Mouse (Mus musculus): ENCODE results near the gene Slc22a12. TPM values are rescaled to one million over a fixed set of nuclear protein-coding genes. Genes with fewer than 3 reads are reported as not detected.

Slc22a12 gene
- total RNA-seq, 1 experiment from 2014 or later: not detected

- 0 out of 2 replicates have a peak, but pooled peaks have one; percentile 28 for ATAC-seq (replicated peaks; ENCODE audit: low read depth, poor library complexity, severe bottlenecking)
These were observed 686 bp upstream of the Slc22a12 start for GRCm38 (mm10) chr19:6543518-6543917.

GRCm38 (mm10) chr19:6543035-6543383 lies 177 bp upstream of the Slc22a12 start:
- ATAC-seq (replicated peaks; ENCODE audit: low read depth, poor library complexity, severe bottlenecking): no peak

GRCm38 (mm10) chr19:6541521-6541920 lies 1.3 kb downstream of the Slc22a12 start:
- no peak for ATAC-seq (replicated peaks; ENCODE audit: low read depth, poor library complexity, severe bottlenecking)

GRCm38 (mm10) chr19:6540191-6540590 lies 2.6 kb downstream of the Slc22a12 start:
- no peak for ATAC-seq (replicated peaks; ENCODE audit: low read depth, poor library complexity, severe bottlenecking)

- no peak for ATAC-seq (replicated peaks; ENCODE audit: low read depth, poor library complexity, severe bottlenecking)
These were observed 3.2 kb downstream of the Slc22a12 start for GRCm38 (mm10) chr19:6539592-6539991.

GRCm38 (mm10) chr19:6538546-6538945 lies 4.3 kb downstream of the Slc22a12 start:
- no peak for ATAC-seq (replicated peaks; ENCODE audit: low read depth, poor library complexity, severe bottlenecking)

- ATAC-seq (replicated peaks; ENCODE audit: low read depth, poor library complexity, severe bottlenecking): no peak
These were observed 5.3 kb downstream of the Slc22a12 start for GRCm38 (mm10) chr19:6537526-6537925.

- ATAC-seq (replicated peaks; ENCODE audit: low read depth, poor library complexity, severe bottlenecking): no peak
These were observed 6.1 kb downstream of the Slc22a12 start for GRCm38 (mm10) chr19:6536696-6537095.

- ATAC-seq (replicated peaks; ENCODE audit: low read depth, poor library complexity, severe bottlenecking): no peak
These were observed 6.6 kb downstream of the Slc22a12 start for GRCm38 (mm10) chr19:6536201-6536600.

GRCm38 (mm10) chr19:6534118-6534415 lies 8.8 kb downstream of the Slc22a12 start:
- ATAC-seq (replicated peaks; ENCODE audit: low read depth, poor library complexity, severe bottlenecking): no peak

- no peak for ATAC-seq (replicated peaks; ENCODE audit: low read depth, poor library complexity, severe bottlenecking)
These were observed 9.3 kb downstream of the Slc22a12 start for GRCm38 (mm10) chr19:6533290-6534117.

- no peak for ATAC-seq (replicated peaks; ENCODE audit: low read depth, poor library complexity, severe bottlenecking)
These were observed 10.2 kb downstream of the Slc22a12 start for GRCm38 (mm10) chr19:6532656-6533055.

- ATAC-seq (replicated peaks; ENCODE audit: low read depth, poor library complexity, severe bottlenecking): peak; percentile 50
These were observed 10.9 kb downstream of the Slc22a12 start for GRCm38 (mm10) chr19:6531832-6532471.

GRCm38 (mm10) chr19:6531011-6531631 lies 11.7 kb downstream of the Slc22a12 start:
- no peak for ATAC-seq (replicated peaks; ENCODE audit: low read depth, poor library complexity, severe bottlenecking)

GRCm38 (mm10) chr19:6530359-6530758 lies 12.5 kb downstream of the Slc22a12 start:
- no peak for ATAC-seq (replicated peaks; ENCODE audit: low read depth, poor library complexity, severe bottlenecking)

GRCm38 (mm10) chr19:6529265-6529985 lies 13.4 kb downstream of the Slc22a12 start:
- ATAC-seq (replicated peaks; ENCODE audit: low read depth, poor library complexity, severe bottlenecking): peak; percentile 48

- no peak for ATAC-seq (replicated peaks; ENCODE audit: low read depth, poor library complexity, severe bottlenecking)
These were observed 14.8 kb downstream of the Slc22a12 start for GRCm38 (mm10) chr19:6527839-6528531.

- ATAC-seq (replicated peaks; ENCODE audit: low read depth, poor library complexity, severe bottlenecking): no peak
These were observed 15.4 kb downstream of the Slc22a12 start for GRCm38 (mm10) chr19:6527439-6527838.

GRCm38 (mm10) chr19:6526010-6526409 lies 16.8 kb downstream of the Slc22a12 start:
- ATAC-seq (replicated peaks; ENCODE audit: low read depth, poor library complexity, severe bottlenecking): no peak

GRCm38 (mm10) chr19:6525023-6525422 lies 17.8 kb downstream of the Slc22a12 start:
- ATAC-seq (replicated peaks; ENCODE audit: low read depth, poor library complexity, severe bottlenecking): no peak

Measured in common myeloid progenitor, adult 5-6 weeks (primary cell).